Mouse (Mus musculus) heart, adult 2 months (tissue): ENCODE measurements around the gene Fam83c.

Source experiments
- CTCF ChIP-seq: fragments of 200-600 bp; IDR thresholded peaks from 2 replicates; pipeline ENCODE4 v1.8.1; 2022; ENCODE audit warnings: antibody characterized with exemption, mild to moderate bottlenecking, moderate library complexity
- POLR2A ChIP-seq: fragments of 200-500 bp; IDR thresholded peaks from 2 replicates; pipeline ENCODE4 v1.6.1; 2011; ENCODE audit warnings: mild to moderate bottlenecking, low read depth, low read length, control low read depth; ENCODE audit not compliant: insufficient read depth

- TF ChIP-seq CTCF (no peak), POLR2A (no peak)
Observed at GRCm38 (mm10) chr2:155804053-155804452, 30.6 kb downstream of the Fam83c start.
